Mouse (Mus musculus): ENCODE measurements around the gene Cacna1d.

GRCm38 (mm10) chr14:30414131-30414530 is 77.1 kb downstream of the Cacna1d start:
- TF ChIP-seq CTCF (IDR thresholded peaks at IDR 0.05; ENCODE audit: low read depth, low read length), result no peak
- TF ChIP-seq POLR2A (IDR thresholded peaks at IDR 0.05; ENCODE audit: borderline replicate concordance, low read depth, low read length), result no peak
